Mouse (Mus musculus) embryonic fibroblast, embryonic 13.5 days (primary cell): Measurements from ENCODE around the gene Ugt1a9. TPM values are rescaled to one million over a fixed set of nuclear protein-coding genes. Genes with fewer than 3 reads are reported as not detected.
"Not testable (repeated sequence)": the region's sequence is repeated elsewhere in the genome, so short reads cannot be mapped to it uniquely, and the experiment has no call there.

ENCODE experiments used
- H3K27ac ChIP-seq: 2 replicates; pipeline ENCODE4 v1.5.1; 2012; ENCODE audit warnings: low read length, control low read depth, inconsistent platforms; ENCODE audit not compliant: insufficient read depth
- H3K4me1 ChIP-seq: 2 replicates; pipeline ENCODE4 v1.6.1; 2011; ENCODE audit warnings: low read length; ENCODE audit not compliant: control insufficient read depth, insufficient read depth
- H3K4me3 ChIP-seq: 2 replicates; pipeline ENCODE4 v1.5.1; 2011; ENCODE audit warnings: mild to moderate bottlenecking, control low read depth, low read length; ENCODE audit not compliant: insufficient read depth
- CTCF ChIP-seq: IDR thresholded peaks from 2 replicates; pipeline ENCODE4 v1.5.1; 2011; ENCODE audit warnings: mild to moderate bottlenecking, control low read depth, low read length, moderate library complexity, borderline replicate concordance; ENCODE audit not compliant: insufficient read depth
- POLR2A ChIP-seq: IDR thresholded peaks from 2 replicates; pipeline ENCODE4 v1.6.1; 2011; ENCODE audit warnings: low read depth, mild to moderate bottlenecking, control low read depth, low read length, moderate library complexity
- polyA plus RNA-seq: library from polyadenylated mRNA; stranded (reverse); fragments of >200 nt; gene quantifications from 2 replicates; pipeline ENCODE4 v1.2.4, GENCODE M21; 2011; ENCODE audit warnings: low read depth; ENCODE audit not compliant: missing spikeins, insufficient read length

The Ugt1a9 gene
- not detected in 2 replicates for polyA plus RNA-seq

- TF ChIP-seq POLR2A: no peak
- TF ChIP-seq CTCF: no peak
- no peak within 1 kb of the TSS for H3K4me3 ChIP-seq
- H3K27ac ChIP-seq: no peak within 1 kb of the TSS
- no peaks in the 10 kb centered on the region for H3K4me1 ChIP-seq
These were observed at the start of gene Ugt1a9 for GRCm38 (mm10) chr1:88070495-88070894. Ugt1a9 (plus strand) TSS chr1:88070800.

- H3K4me3 ChIP-seq, H3K27ac ChIP-seq, H3K4me1 ChIP-seq: not testable (repeated sequence)
These were observed 45.4 kb upstream of the Ugt1a9 start for GRCm38 (mm10) chr1:88025244-88025643.

- H3K4me3 ChIP-seq, H3K27ac ChIP-seq, H3K4me1 ChIP-seq: not testable (repeated sequence)
These were observed 27.6 kb upstream of the Ugt1a9 start for GRCm38 (mm10) chr1:88043044-88043443.

- not testable (repeated sequence) for H3K27ac ChIP-seq, H3K4me3 ChIP-seq, H3K4me1 ChIP-seq
These were observed 25.7 kb upstream of the Ugt1a9 start for GRCm38 (mm10) chr1:88044832-88045437.

- not testable (repeated sequence) for H3K27ac ChIP-seq, H3K4me3 ChIP-seq, H3K4me1 ChIP-seq
These were observed 23.2 kb upstream of the Ugt1a9 start for GRCm38 (mm10) chr1:88047408-88047807.

- Histone ChIP-seq H3K4me1 (no peaks in the 10 kb centered on the region), H3K27ac (no peak within 1 kb of the TSS), H3K4me3 (no peak within 1 kb of the TSS)
- TF ChIP-seq CTCF (no peak), POLR2A (no peak)
These were observed 15.5 kb upstream of the Ugt1a9 start, which contains the start of gene Ugt1a10 for GRCm38 (mm10) chr1:88055088-88055487. Ugt1a10 (plus strand) TSS chr1:88055388.

- H3K27ac ChIP-seq, H3K4me3 ChIP-seq, H3K4me1 ChIP-seq: not testable (repeated sequence)
These were observed 4.0 kb upstream of the Ugt1a9 start for GRCm38 (mm10) chr1:88066472-88067102.

GRCm38 (mm10) chr1:88070902-88071301, 302 bp downstream of the Ugt1a9 start:
- Histone ChIP-seq H3K4me3 (no peak overlapping the region), H3K27ac (no peak overlapping the region), H3K4me1 (no peaks in the 10 kb centered on the region)
- TF ChIP-seq POLR2A: no peak

GRCm38 (mm10) chr1:88074471-88074870, 3.9 kb downstream of the Ugt1a9 start:
- no peak for TF ChIP-seq POLR2A
- TF ChIP-seq CTCF: no peak
- H3K27ac ChIP-seq: no peak overlapping the region
- H3K4me1 ChIP-seq: no peaks in the 10 kb centered on the region
- H3K4me3 ChIP-seq: no peak overlapping the region

GRCm38 (mm10) chr1:88077128-88077527, 6.5 kb downstream of the Ugt1a9 start:
- Histone ChIP-seq H3K27ac (no peak overlapping the region), H3K4me3 (no peak overlapping the region), H3K4me1 (no peaks in the 10 kb centered on the region)
- TF ChIP-seq POLR2A: no peak
- TF ChIP-seq CTCF: no peak

- no peak overlapping the region for H3K4me3 ChIP-seq
- TF ChIP-seq CTCF (no peak), POLR2A (no peak)
These were observed 11.1 kb downstream of the Ugt1a9 start for GRCm38 (mm10) chr1:88081670-88082069.

GRCm38 (mm10) chr1:88086125-88086524, 15.5 kb downstream of the Ugt1a9 start:
- TF ChIP-seq POLR2A (no peak), CTCF (no peak)
- no peaks in the 10 kb centered on the region for H3K4me1 ChIP-seq
- H3K27ac ChIP-seq: no peak overlapping the region
- H3K4me3 ChIP-seq: no peak overlapping the region

More at GRCm38 (mm10) chr1:88081670-88082069, 11.1 kb downstream of the Ugt1a9 start:
- Histone ChIP-seq H3K4me1 (no peaks in the 10 kb centered on the region), H3K27ac (no peak overlapping the region)
